Mouse (Mus musculus) heart, embryonic 16.5 days (tissue): ENCODE data around the gene Fam43b. TPM values are rescaled to one million over a fixed set of nuclear protein-coding genes. Genes with fewer than 3 reads are reported as not detected.

ENCODE experiments used
- ATAC-seq: fragments of 200-750 bp; cut with Nextera tagmentation; replicated peaks from 2 replicates; pipeline ENCODE4 v1.8.0; 2017; ENCODE audit warnings: moderate number of reproducible peaks; ENCODE audit not compliant: insufficient read depth, low FRiP score; ENCODE audit errors: extremely low read depth
- H3K27ac ChIP-seq: fragments of 300-500 bp; sonication (generic); 2 replicates; pipeline ENCODE4 v1.5.1; 2014; ENCODE audit warnings: mild to moderate bottlenecking, low read length, control low read depth, moderate library complexity
- H3K27me3 ChIP-seq: fragments of 300-500 bp; sonication (generic); 2 replicates; pipeline ENCODE4 v1.6.1; 2014; ENCODE audit warnings: low read length, mixed read lengths; ENCODE audit not compliant: control insufficient read depth, insufficient read depth
- H3K36me3 ChIP-seq: fragments of 300-500 bp; sonication (generic); 2 replicates; pipeline ENCODE4 v1.6.1; 2014; ENCODE audit not compliant: control insufficient read depth, insufficient read depth
- H3K4me1 ChIP-seq: fragments of 300-500 bp; sonication (generic); 2 replicates; pipeline ENCODE4 v1.6.1; 2014; ENCODE audit warnings: low read length, mixed read lengths; ENCODE audit not compliant: control insufficient read depth, insufficient read depth
- H3K4me2 ChIP-seq: fragments of 300-500 bp; sonication (generic); 2 replicates; pipeline ENCODE4 v1.6.1; 2014; ENCODE audit warnings: low read depth, mild to moderate bottlenecking, control low read depth, low read length
- H3K4me3 ChIP-seq: fragments of 300-500 bp; sonication (generic); 2 replicates; pipeline ENCODE4 v1.5.1; 2014; ENCODE audit warnings: mild to moderate bottlenecking, control low read depth, low read length
- H3K9ac ChIP-seq: fragments of 300-500 bp; sonication (generic); 2 replicates; pipeline ENCODE4 v1.6.1; 2014; ENCODE audit warnings: low read length, control low read depth
- H3K9me3 ChIP-seq: fragments of 300-500 bp; sonication (generic); replicated peaks from 2 replicates; pipeline ENCODE4 v1.6.1; 2016; ENCODE audit warnings: low read length; ENCODE audit not compliant: control insufficient read depth
- WGBS: fragments of 180-500 bp; shearing (Covaris S2); extraction: QIAGEN DNeasy Blood & Tissue Kit; methylation state at CpG from one replicate; pipeline ENCODE4 v1.1.7; 2014; 5-methylcytosine and 5-hydroxymethylcytosine counted together
- polyA plus RNA-seq: library from polyadenylated mRNA; unstranded; fragments of >200 nt; fragmentation: Nextera tagmentation; extraction: Ambion mirVana; gene quantifications from 2 replicates; pipeline ENCODE4 v1.2.1, GENCODE M21; 2015

The Fam43b gene
- polyA plus RNA-seq, 1 experiment from 2014 or later = 0.20 TPM

DNA sequence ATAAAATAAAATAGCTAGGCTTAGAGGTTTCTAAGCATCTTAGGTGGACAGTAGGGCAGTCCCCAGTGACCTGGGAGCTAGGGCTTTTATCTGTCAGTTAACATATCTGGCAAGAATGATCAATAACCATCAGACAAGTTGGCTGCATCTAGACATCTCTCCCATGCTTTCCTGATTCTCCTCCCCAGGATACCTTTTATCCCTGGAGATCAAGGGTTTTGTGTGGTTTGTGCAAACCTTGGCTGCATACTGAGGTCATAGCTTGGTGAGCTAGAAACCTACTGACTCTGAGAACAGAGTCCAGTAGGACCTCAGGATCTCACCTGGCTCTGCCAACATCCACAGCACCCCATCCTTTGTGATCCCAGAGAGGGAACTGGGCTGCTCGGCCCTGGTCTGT is 49.0 kb downstream of the Fam43b start:
- no peak for ATAC-seq
- WGBS = 63% methylated on average over 1 of the region's 1 CpGs

DNA sequence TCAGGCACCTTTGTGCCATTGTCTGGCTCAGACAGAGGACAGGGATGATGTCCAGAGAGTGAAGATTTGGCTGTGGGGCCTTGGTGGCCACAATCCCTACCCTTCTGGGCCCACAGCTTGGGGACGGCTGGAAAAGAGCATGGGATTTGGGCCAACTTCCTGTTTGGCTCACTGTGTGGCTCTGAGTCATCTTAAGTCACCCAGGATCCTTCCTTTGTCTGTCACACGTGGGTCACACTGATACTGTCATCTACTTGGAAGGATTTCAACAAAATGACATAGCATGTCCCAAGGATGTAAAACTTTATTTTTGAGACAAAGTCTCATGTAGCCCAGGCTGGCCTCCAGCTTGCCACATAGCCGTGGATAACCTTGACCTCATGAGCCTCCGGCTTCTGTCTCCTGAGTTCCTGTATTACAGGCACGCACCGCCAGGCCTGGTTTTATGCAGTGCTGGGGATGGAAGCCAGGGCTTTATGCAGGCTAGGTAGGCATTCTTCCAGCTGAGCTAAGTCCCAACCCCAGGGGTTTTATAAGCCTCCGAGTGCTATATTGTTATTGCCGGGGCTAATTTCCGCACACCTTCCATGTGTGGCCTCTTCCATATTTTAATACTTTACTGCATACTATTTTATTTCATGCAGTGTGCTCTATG is 51.3 kb downstream of the Fam43b start:
- H3K9me3 ChIP-seq = no peaks in the 10 kb centered on the region
- no peak; the same call in 1 of the 2 replicates for ATAC-seq
- WGBS = 63% methylated on average over 9 of the region's 9 CpGs
- no peaks in the 10 kb centered on the region for H3K36me3 ChIP-seq
- no peaks in the 10 kb centered on the region for H3K27me3 ChIP-seq
- peak overlapping the region; percentile 27 for H3K27ac ChIP-seq
- H3K9ac ChIP-seq = no peak overlapping the region
- peaks cover 17% of the 10 kb centered on the region for H3K4me1 ChIP-seq
- H3K4me2 ChIP-seq = no peak overlapping the region
- no peak overlapping the region for H3K4me3 ChIP-seq

More for the DNA sequence above, 49.0 kb downstream of the Fam43b start:
- Histone ChIP-seq H3K9ac (no peak overlapping the region), H3K36me3 (no peaks in the 10 kb centered on the region), H3K4me2 (no peak overlapping the region), H3K9me3 (peaks cover 4% of the 10 kb centered on the region; the same call in 1 of the 2 replicates), H3K27me3 (no peaks in the 10 kb centered on the region; the same call in 1 of the 2 replicates), H3K4me1 (peaks cover 13% of the 10 kb centered on the region), H3K4me3 (no peak overlapping the region), H3K27ac (no peak overlapping the region)

Other genes starting within 250 kb of the Fam43b start
- gene Hp1bp3, start 180.2 kb downstream of the Fam43b start, polyA plus RNA-seq = 98.6 and 105 TPM in 2 replicates
- gene Sh2d5, start 146.1 kb downstream of the Fam43b start, polyA plus RNA-seq = 0.15 and 0.26 TPM in 2 replicates
- 0.68 and 0.99 TPM in 2 replicates for gene Kif17, start 146.1 kb downstream of the Fam43b start, polyA plus RNA-seq
- 247 and 263 TPM in 2 replicates for gene Ddost, start 91.8 kb downstream of the Fam43b start, polyA plus RNA-seq
- gene Pink1, start 70.2 kb downstream of the Fam43b start, polyA plus RNA-seq = 70.9 and 79.8 TPM in 2 replicates
- gene Cda, start 28.5 kb downstream of the Fam43b start, polyA plus RNA-seq = 7.3 and 10.3 TPM in 2 replicates
- 22.3 and 24.5 TPM in 2 replicates for gene Mul1, start 38.1 kb upstream of the Fam43b start, polyA plus RNA-seq
- 0.97 and 1.3 TPM in 2 replicates for gene Camk2n1, start 57.8 kb upstream of the Fam43b start, polyA plus RNA-seq
- gene Vwa5b1, start 239.4 kb upstream of the Fam43b start, polyA plus RNA-seq = 0.08 TPM in 1 of 2 replicates, not detected in the other